ENCODE assay signal across 11 mouse cellular contexts in the genomic region with DNA sequence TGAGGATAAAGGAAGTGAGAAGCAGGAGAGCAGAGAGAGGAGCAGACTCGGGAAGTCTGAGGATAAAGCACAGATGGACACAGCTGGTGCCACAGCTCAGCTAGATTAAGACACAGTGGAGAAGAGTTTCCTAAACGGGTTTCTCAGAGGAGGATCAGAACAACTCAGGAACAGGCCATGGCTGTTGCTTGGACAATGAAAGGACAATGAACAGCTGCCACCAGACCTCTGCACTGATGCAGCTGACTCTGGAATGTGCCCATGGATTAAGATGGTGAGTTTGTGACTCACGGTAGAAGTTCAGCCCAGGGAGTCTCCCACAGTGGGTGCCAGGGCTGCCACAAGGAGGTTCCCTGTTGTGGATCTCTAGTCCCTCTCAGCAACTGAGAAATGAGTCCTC. TPM values are rescaled to one million over a fixed set of nuclear protein-coding genes. Genes with fewer than 3 reads are reported as not detected.
DNase-seq lines count a peak whose midpoint lies in the region; ATAC-seq and TF ChIP-seq lines count a peak whose summit lies in the region.
"Had no signal": no experiment of that assay in that cellular context is flagged by ENCODE, and none has a peak within 500 bp of the region (broad histone marks: within the 10 kb centered on the region; RNA-seq: fewer than 3 reads in every experiment).

No protein-coding gene starts in this region.

- no peak for TF ChIP-seq POLR2A in lung, adult 2 months (IDR thresholded peaks at IDR 0.05; ENCODE audit: borderline replicate concordance, extremely low read depth, low read depth, low read length)

- no peak overlapping the region for H3K9ac ChIP-seq in forebrain, postnatal 0 days
- no peak overlapping the region for H3K9ac ChIP-seq in forebrain, embryonic 15.5 days (replicated peaks)
- no peak overlapping the region for H3K9ac ChIP-seq in limb, embryonic 15.5 days
- H3K9ac ChIP-seq in stomach, embryonic 14.5 days (replicated peaks; ENCODE audit: low read depth, low read length) = no peak overlapping the region
- H3K9ac ChIP-seq: liver, embryonic 12.5 days had no signal

- no peaks in the 10 kb centered on the region for H3K9me3 ChIP-seq in forebrain, postnatal 0 days (ENCODE audit: low read length)
- H3K9me3 ChIP-seq in forebrain, embryonic 15.5 days = no peaks in the 10 kb centered on the region
- H3K9me3 ChIP-seq in limb, embryonic 15.5 days = no peaks in the 10 kb centered on the region
- no peaks in the 10 kb centered on the region for H3K9me3 ChIP-seq in stomach, embryonic 14.5 days (ENCODE audit: control insufficient read depth, low read depth, low read length)
- H3K9me3 ChIP-seq: liver, embryonic 12.5 days had no signal

- H3K4me2 ChIP-seq in forebrain, postnatal 0 days (ENCODE audit: low read depth) = no peak overlapping the region
- no peak overlapping the region for H3K4me2 ChIP-seq in forebrain, embryonic 15.5 days (replicated peaks)
- H3K4me2 ChIP-seq in limb, embryonic 15.5 days = no peak overlapping the region
- no peak overlapping the region for H3K4me2 ChIP-seq in stomach, embryonic 14.5 days (replicated peaks; ENCODE audit: low read depth, low read length)
- H3K4me2 ChIP-seq: liver, embryonic 12.5 days had no signal

- DNase-seq in forebrain, postnatal 0 days = no peak
- peak; percentile 10 to 28 for DNase-seq in lung, adult 18-20 months
- no peak for DNase-seq in lung, adult 2 months
- DNase-seq in right cerebral cortex, adult 2 months (ENCODE audit: low spot score in 2 of 2) = no peak
- DNase-seq in thymus, postnatal 4 days = no peak
- DNase-seq: adrenal gland, postnatal 14 days; cerebellum, adult 9-10 months had no signal

- H3K36me3 ChIP-seq in forebrain, postnatal 0 days (ENCODE audit: insufficient read depth) = peaks cover 11% of the 10 kb centered on the region
- H3K36me3 ChIP-seq in forebrain, embryonic 15.5 days = peaks cover 13% of the 10 kb centered on the region
- peaks cover 7% of the 10 kb centered on the region; the same call in 1 of the 2 replicates for H3K36me3 ChIP-seq in limb, embryonic 15.5 days
- no peaks in the 10 kb centered on the region for H3K36me3 ChIP-seq in stomach, embryonic 14.5 days (ENCODE audit: control insufficient read depth, insufficient read depth, low read length)
- H3K36me3 ChIP-seq: liver, embryonic 12.5 days had no signal

- ATAC-seq in forebrain, postnatal 0 days = no peak
- no peak for ATAC-seq in forebrain, embryonic 15.5 days (replicated peaks)
- 0 out of 2 replicates have a peak, but pooled peaks have one; percentile 65 for ATAC-seq in limb, embryonic 15.5 days (ENCODE audit: insufficient number of reproducible peaks, low FRiP score, low TSS enrichment, low read depth)
- ATAC-seq in stomach, embryonic 14.5 days (ENCODE audit: insufficient number of reproducible peaks, insufficient read depth, low FRiP score, low read depth) = no peak; the same call in 1 of the 2 replicates
- ATAC-seq: liver, embryonic 12.5 days had no signal

- no peaks in the 10 kb centered on the region for H3K27me3 ChIP-seq in forebrain, postnatal 0 days (ENCODE audit: insufficient read depth, low read length)
- no peaks in the 10 kb centered on the region for H3K27me3 ChIP-seq in forebrain, embryonic 15.5 days
- H3K27me3 ChIP-seq in limb, embryonic 15.5 days = no peaks in the 10 kb centered on the region
- no peaks in the 10 kb centered on the region for H3K27me3 ChIP-seq in stomach, embryonic 14.5 days (ENCODE audit: control insufficient read depth, insufficient read depth, low read length)
- H3K27me3 ChIP-seq: liver, embryonic 12.5 days had no signal

- WGBS in forebrain, postnatal 0 days = 22% methylated on average over 3 of the region's 3 CpGs
- WGBS in forebrain, embryonic 15.5 days = 29% methylated on average over 3 of the region's 3 CpGs
- WGBS in lung, adult 2 months = 31% methylated on average over 3 of the region's 3 CpGs
- WGBS in limb, embryonic 15.5 days = 38% methylated on average over 3 of the region's 3 CpGs
- WGBS in stomach, embryonic 14.5 days = 23% methylated on average over 3 of the region's 3 CpGs

- H3K27ac ChIP-seq in forebrain, postnatal 0 days (ENCODE audit: low read depth, low read length) = 0 out of 2 replicates have a peak overlapping the region, but pooled peaks have one; percentile 21
- no peak overlapping the region for H3K27ac ChIP-seq in forebrain, embryonic 15.5 days (replicated peaks)
- H3K27ac ChIP-seq in limb, embryonic 15.5 days = no peak overlapping the region
- peak overlapping the region; percentile 79 for H3K27ac ChIP-seq in stomach, embryonic 14.5 days (ENCODE audit: low read length)
- H3K27ac ChIP-seq: liver, embryonic 12.5 days had no signal

- H3K4me1 ChIP-seq in forebrain, postnatal 0 days (ENCODE audit: insufficient read depth) = no peaks in the 10 kb centered on the region
- peaks cover 11% of the 10 kb centered on the region; the same call in 1 of the 2 replicates for H3K4me1 ChIP-seq in forebrain, embryonic 15.5 days
- H3K4me1 ChIP-seq in lung, adult 2 months (ENCODE audit: control insufficient read depth, insufficient read depth, low read length) = no peaks in the 10 kb centered on the region; the same call in 1 of the 2 replicates
- 0 out of 2 replicates have a peak, but pooled peaks cover 2% of the 10 kb centered on the region for H3K4me1 ChIP-seq in limb, embryonic 15.5 days
- H3K4me1 ChIP-seq in stomach, embryonic 14.5 days (ENCODE audit: control insufficient read depth, insufficient read depth, low read length) = 0 out of 2 replicates have a peak, but pooled peaks cover 5% of the 10 kb centered on the region
- H3K4me1 ChIP-seq: liver, embryonic 12.5 days had no signal

- no peak overlapping the region for H3K4me3 ChIP-seq in forebrain, postnatal 0 days (ENCODE audit: low read depth, low read length)
- H3K4me3 ChIP-seq in forebrain, embryonic 15.5 days = no peak overlapping the region
- H3K4me3 ChIP-seq in lung, adult 2 months (replicated peaks; ENCODE audit: extremely low read depth, low read depth, low read length) = no peak overlapping the region
- H3K4me3 ChIP-seq in limb, embryonic 15.5 days = no peak overlapping the region
- no peak overlapping the region for H3K4me3 ChIP-seq in stomach, embryonic 14.5 days (ENCODE audit: low read depth, low read length)
- H3K4me3 ChIP-seq: liver, embryonic 12.5 days had no signal

- TF ChIP-seq CTCF in forebrain, postnatal 0 days (IDR thresholded peaks at IDR 0.05; ENCODE audit: low read depth) = no peak
- no peak for TF ChIP-seq CTCF in lung, adult 2 months (IDR thresholded peaks at IDR 0.05; ENCODE audit: insufficient read depth, low read length)

RNA-seq across cellular contexts. Expression of gene Cenpo, which starts 51.1 kb away (rescaled TPM):
- 5.2 and 6.7 TPM in 2 replicates for total RNA-seq in forebrain, postnatal 0 days (2014; rRNA removed)
- 4.2 and 4.9 TPM in 2 replicates for polyA plus RNA-seq in forebrain, postnatal 0 days (2015; fragmentation: Nextera tagmentation; extraction: Ambion mirVana)
- polyA plus RNA-seq in forebrain, embryonic 15.5 days (2015; fragmentation: Nextera tagmentation; extraction: Ambion mirVana) = 9.7 and 11.4 TPM in 2 replicates
- 6.3 and 9.7 TPM in 2 replicates for polyA plus RNA-seq in lung, adult 2 months (2012; rRNA removed)
- polyA plus RNA-seq in limb, embryonic 15.5 days (2015; fragmentation: Nextera tagmentation; extraction: Ambion mirVana) = 12.0 and 12.7 TPM in 2 replicates
- polyA plus RNA-seq in stomach, embryonic 14.5 days (2014; fragmentation: Nextera tagmentation; extraction: Ambion mirVana) = 15.6 and 17.0 TPM in 2 replicates

RNA-seq across cellular contexts. Expression of gene Ptrhd1, which starts 51.4 kb away (rescaled TPM):
- total RNA-seq in forebrain, postnatal 0 days (2014; rRNA removed) = 5.6 and 8.4 TPM in 2 replicates
- 9.0 TPM in 2 replicates for polyA plus RNA-seq in forebrain, postnatal 0 days (2015; fragmentation: Nextera tagmentation; extraction: Ambion mirVana)
- 5.5 and 5.6 TPM in 2 replicates for polyA plus RNA-seq in forebrain, embryonic 15.5 days (2015; fragmentation: Nextera tagmentation; extraction: Ambion mirVana)
- polyA plus RNA-seq in lung, adult 2 months (2012; rRNA removed) = 3.7 and 3.9 TPM in 2 replicates
- 4.5 TPM in 2 replicates for polyA plus RNA-seq in limb, embryonic 15.5 days (2015; fragmentation: Nextera tagmentation; extraction: Ambion mirVana)
- 5.7 and 5.9 TPM in 2 replicates for polyA plus RNA-seq in stomach, embryonic 14.5 days (2014; fragmentation: Nextera tagmentation; extraction: Ambion mirVana)

Comparison
In these comparisons a context has a peak if more than half of its experiments do, and no peak if none do; other contexts are left out.
1. DNase-seq: peak in lung, adult 18-20 months (2 of 2); none in forebrain, postnatal 0 days (single experiment), lung, adult 2 months (single experiment), right cerebral cortex, adult 2 months (0 of 2) and thymus, postnatal 4 days (single experiment).
2. H3K27ac ChIP-seq: peak in forebrain, postnatal 0 days (single experiment) and stomach, embryonic 14.5 days (single experiment); none in forebrain, embryonic 15.5 days (single experiment) and limb, embryonic 15.5 days (single experiment).